Mouse (Mus musculus): ENCODE measurements around the gene Gm4131. TPM values are rescaled to one million over a fixed set of nuclear protein-coding genes. Genes with fewer than 3 reads are reported as not detected.
"Not testable (repeated sequence)": the region's sequence is repeated elsewhere in the genome, so short reads cannot be mapped to it uniquely, and the experiment has no call there.

Gm4131 gene
- total RNA-seq (2014; rRNA removed; ENCODE audit: low replicate concordance), result not detected in 2 replicates
- polyA plus RNA-seq (2015; fragmentation: Nextera tagmentation; extraction: Ambion mirVana), result not detected in 2 replicates

GRCm38 (mm10) chr14:62566821-62567220 is at the start of gene Gm4131:
Gm4131 (minus strand) TSS chr14:62566921.
- not testable (repeated sequence) for H3K9ac ChIP-seq (replicated peaks; ENCODE audit: low read depth, low read length); H3K36me3 ChIP-seq (replicated peaks; ENCODE audit: control insufficient read depth, insufficient read depth, low read length); H3K27me3 ChIP-seq (ENCODE audit: control insufficient read depth, insufficient read depth, low read length); DNase-seq (ENCODE audit: low spot score); H3K4me1 ChIP-seq (ENCODE audit: control insufficient read depth, insufficient read depth); ATAC-seq (ENCODE audit: insufficient read depth, low read depth); H3K27ac ChIP-seq (ENCODE audit: low read depth); H3K4me3 ChIP-seq (ENCODE audit: low read depth, low read length); H3K9me3 ChIP-seq (replicated peaks; ENCODE audit: control insufficient read depth, low read length); H3K4me2 ChIP-seq (ENCODE audit: low read depth, low read length)
- WGBS, result 80% methylated on average over 9 of the region's 9 CpGs

DNA sequence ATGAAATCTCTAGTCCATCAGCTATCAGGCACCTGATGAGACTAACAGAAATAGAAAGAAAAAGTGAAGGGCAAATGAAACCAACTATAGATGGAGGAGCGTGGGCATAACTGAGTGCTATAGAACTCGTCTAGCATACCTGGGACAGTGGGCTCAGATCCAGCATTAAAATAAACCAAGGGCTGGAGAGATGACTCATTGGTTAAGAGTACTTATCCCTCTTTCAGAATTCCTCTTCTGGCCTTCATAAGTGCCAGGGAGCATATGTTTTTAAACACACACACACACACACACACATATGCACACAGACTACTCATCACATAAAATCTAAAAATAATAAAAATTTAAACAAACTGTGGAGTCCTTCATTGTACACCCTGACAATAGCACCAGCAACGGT is 43.2 kb upstream of the Gm4131 start:
- ATAC-seq (ENCODE audit: insufficient read depth, low read depth) (no peak), DNase-seq (ENCODE audit: low spot score) (no peak)
- Histone ChIP-seq H3K36me3 (replicated peaks; ENCODE audit: control insufficient read depth, insufficient read depth, low read length) (no peaks in the 10 kb centered on the region), H3K9ac (replicated peaks; ENCODE audit: low read depth, low read length) (no peak overlapping the region), H3K4me2 (ENCODE audit: low read depth, low read length) (no peak overlapping the region), H3K4me1 (ENCODE audit: control insufficient read depth, insufficient read depth) (no peaks in the 10 kb centered on the region), H3K9me3 (replicated peaks; ENCODE audit: control insufficient read depth, low read length) (no peaks in the 10 kb centered on the region), H3K4me3 (ENCODE audit: low read depth, low read length) (no peak overlapping the region), H3K27ac (ENCODE audit: low read depth) (no peak overlapping the region), H3K27me3 (ENCODE audit: control insufficient read depth, insufficient read depth, low read length) (no peaks in the 10 kb centered on the region)
- 49% methylated on average over 3 of the region's 3 CpGs for WGBS
- TF ChIP-seq CTCF (IDR thresholded peaks at IDR 0.05; ENCODE audit: low read depth) (no peak), EP300 (IDR thresholded peaks at IDR 0.05; ENCODE audit: low read depth) (no peak)

- TF ChIP-seq EP300 (IDR thresholded peaks at IDR 0.05; ENCODE audit: low read depth) (no peak), CTCF (IDR thresholded peaks at IDR 0.05; ENCODE audit: low read depth) (peak; percentile 42)
Measured at GRCm38 (mm10) chr14:62607791-62608196, 41.1 kb upstream of the Gm4131 start.

GRCm38 (mm10) chr14:62602869-62603268 is 36.1 kb upstream of the Gm4131 start:
- TF ChIP-seq CTCF (IDR thresholded peaks at IDR 0.05; ENCODE audit: low read depth) (no peak), EP300 (IDR thresholded peaks at IDR 0.05; ENCODE audit: low read depth) (no peak)
- no peak for DNase-seq (ENCODE audit: low spot score)
- no peaks in the 10 kb centered on the region for H3K27me3 ChIP-seq (ENCODE audit: control insufficient read depth, insufficient read depth, low read length)
- H3K4me1 ChIP-seq (ENCODE audit: control insufficient read depth, insufficient read depth), result no peaks in the 10 kb centered on the region
- no peaks in the 10 kb centered on the region for H3K9me3 ChIP-seq (replicated peaks; ENCODE audit: control insufficient read depth, low read length)
- no peak overlapping the region for H3K4me3 ChIP-seq (ENCODE audit: low read depth, low read length)
- no peak for ATAC-seq (ENCODE audit: insufficient read depth, low read depth)
- no peaks in the 10 kb centered on the region for H3K36me3 ChIP-seq (replicated peaks; ENCODE audit: control insufficient read depth, insufficient read depth, low read length)
- 69% methylated on average over 1 of the region's 1 CpGs for WGBS
- no peak overlapping the region for H3K4me2 ChIP-seq (ENCODE audit: low read depth, low read length)
- no peak overlapping the region for H3K27ac ChIP-seq (ENCODE audit: low read depth)
- no peak overlapping the region for H3K9ac ChIP-seq (replicated peaks; ENCODE audit: low read depth, low read length)

More at GRCm38 (mm10) chr14:62607791-62608196, 41.1 kb upstream of the Gm4131 start:
- H3K9ac ChIP-seq (replicated peaks; ENCODE audit: low read depth, low read length), result no peak overlapping the region
- no peak for ATAC-seq (ENCODE audit: insufficient read depth, low read depth)
- H3K27me3 ChIP-seq (ENCODE audit: control insufficient read depth, insufficient read depth, low read length), result no peaks in the 10 kb centered on the region
- no peaks in the 10 kb centered on the region for H3K4me1 ChIP-seq (ENCODE audit: control insufficient read depth, insufficient read depth)
- H3K9me3 ChIP-seq (replicated peaks; ENCODE audit: control insufficient read depth, low read length), result no peaks in the 10 kb centered on the region
- no peak overlapping the region for H3K4me2 ChIP-seq (ENCODE audit: low read depth, low read length)
- H3K27ac ChIP-seq (ENCODE audit: low read depth), result no peak overlapping the region
- WGBS, result 66% methylated on average over 8 of the region's 8 CpGs
- DNase-seq (ENCODE audit: low spot score), result no peak
- no peak overlapping the region for H3K4me3 ChIP-seq (ENCODE audit: low read depth, low read length)
- H3K36me3 ChIP-seq (replicated peaks; ENCODE audit: control insufficient read depth, insufficient read depth, low read length), result no peaks in the 10 kb centered on the region

GRCm38 (mm10) chr14:62602271-62602670 is 35.5 kb upstream of the Gm4131 start:
- no peak overlapping the region for H3K27ac ChIP-seq (ENCODE audit: low read depth)
- TF ChIP-seq CTCF (IDR thresholded peaks at IDR 0.05; ENCODE audit: low read depth) (no peak), EP300 (IDR thresholded peaks at IDR 0.05; ENCODE audit: low read depth) (no peak)
- no peaks in the 10 kb centered on the region for H3K9me3 ChIP-seq (replicated peaks; ENCODE audit: control insufficient read depth, low read length)
- no peak overlapping the region for H3K9ac ChIP-seq (replicated peaks; ENCODE audit: low read depth, low read length)
- H3K4me1 ChIP-seq (ENCODE audit: control insufficient read depth, insufficient read depth), result no peaks in the 10 kb centered on the region
- DNase-seq (ENCODE audit: low spot score) (no peak), ATAC-seq (ENCODE audit: insufficient read depth, low read depth) (no peak)
- WGBS, result 41% methylated on average over 1 of the region's 1 CpGs
- no peak overlapping the region for H3K4me2 ChIP-seq (ENCODE audit: low read depth, low read length)
- H3K27me3 ChIP-seq (ENCODE audit: control insufficient read depth, insufficient read depth, low read length), result no peaks in the 10 kb centered on the region
- H3K4me3 ChIP-seq (ENCODE audit: low read depth, low read length), result no peak overlapping the region
- no peaks in the 10 kb centered on the region for H3K36me3 ChIP-seq (replicated peaks; ENCODE audit: control insufficient read depth, insufficient read depth, low read length)

- no peak for ATAC-seq (ENCODE audit: insufficient read depth, low read depth)
- no peak overlapping the region for H3K9ac ChIP-seq (replicated peaks; ENCODE audit: low read depth, low read length)
- no peaks in the 10 kb centered on the region for H3K4me1 ChIP-seq (ENCODE audit: control insufficient read depth, insufficient read depth)
- no peak for TF ChIP-seq EP300 (IDR thresholded peaks at IDR 0.05; ENCODE audit: low read depth)
- TF ChIP-seq CTCF (IDR thresholded peaks at IDR 0.05; ENCODE audit: low read depth), result no peak
- H3K27ac ChIP-seq (ENCODE audit: low read depth), result no peak overlapping the region
- H3K4me3 ChIP-seq (ENCODE audit: low read depth, low read length), result no peak overlapping the region
- DNase-seq (ENCODE audit: low spot score), result no peak
- no peak overlapping the region for H3K4me2 ChIP-seq (ENCODE audit: low read depth, low read length)
- H3K27me3 ChIP-seq (ENCODE audit: control insufficient read depth, insufficient read depth, low read length), result no peaks in the 10 kb centered on the region
- H3K36me3 ChIP-seq (replicated peaks; ENCODE audit: control insufficient read depth, insufficient read depth, low read length), result no peaks in the 10 kb centered on the region
- no peaks in the 10 kb centered on the region for H3K9me3 ChIP-seq (replicated peaks; ENCODE audit: control insufficient read depth, low read length)
- WGBS, result 83% methylated on average over 6 of the region's 6 CpGs
Measured at GRCm38 (mm10) chr14:62600109-62600522, 33.4 kb upstream of the Gm4131 start.

All from heart, postnatal 0 days (tissue).